Mouse (Mus musculus) liver, adult 2 months (tissue): ENCODE results near the gene Cnn2. TPM values are rescaled to one million over a fixed set of nuclear protein-coding genes. Genes with fewer than 3 reads are reported as not detected.

Experiments used
- DNase-seq: peaks from one replicate; pipeline ENCODE4 v3.0.0-alpha.2; 2011; ENCODE audit warnings: low read depth, low spot score; ENCODE audit errors: extremely low read depth
- H3K27ac ChIP-seq: fragments of 200-500 bp; replicated peaks from 2 replicates; pipeline ENCODE4 v1.5.1; 2012; ENCODE audit warnings: low read depth, mild to moderate bottlenecking, control low read depth, inconsistent platforms, low read length; ENCODE audit not compliant: insufficient read depth
- H3K27me3 ChIP-seq: fragments of 200-500 bp; 2 replicates; pipeline ENCODE4 v1.6.1; 2012; ENCODE audit warnings: mild to moderate bottlenecking, moderate library complexity, low read length, inconsistent platforms; ENCODE audit not compliant: control insufficient read depth, insufficient read depth
- H3K36me3 ChIP-seq: fragments of 200-500 bp; 2 replicates; pipeline ENCODE4 v1.6.1; 2012; ENCODE audit warnings: low read length, inconsistent platforms; ENCODE audit not compliant: control insufficient read depth, insufficient read depth
- H3K4me1 ChIP-seq: fragments of 200-500 bp; 2 replicates; pipeline ENCODE4 v1.6.1; 2011; ENCODE audit warnings: low read length; ENCODE audit not compliant: control insufficient read depth, insufficient read depth
- H3K4me3 ChIP-seq: fragments of 200-500 bp; 2 replicates; pipeline ENCODE4 v1.5.1; 2011; ENCODE audit warnings: low read depth, mild to moderate bottlenecking, control low read depth, low read length, moderate library complexity; ENCODE audit not compliant: insufficient read depth
- H3K79me2 ChIP-seq: fragments of 200-500 bp; 2 replicates; pipeline ENCODE4 v1.6.1; 2012; ENCODE audit warnings: inconsistent platforms, mild to moderate bottlenecking, low read length, moderate library complexity; ENCODE audit not compliant: control insufficient read depth, insufficient read depth
- H3K9ac ChIP-seq: fragments of 200-500 bp; 2 replicates; pipeline ENCODE4 v1.6.1; 2012; ENCODE audit warnings: low read depth, mild to moderate bottlenecking, control low read depth, inconsistent platforms, low read length
- CTCF ChIP-seq: fragments of 200-500 bp; IDR thresholded peaks from 2 replicates; pipeline ENCODE4 v1.5.1; 2011; ENCODE audit warnings: low read depth, low read length, control low read depth
- POLR2A ChIP-seq: fragments of 200-500 bp; IDR thresholded peaks from 2 replicates; pipeline ENCODE4 v1.6.1; 2011; ENCODE audit warnings: low read length, control low read depth; ENCODE audit not compliant: insufficient read depth; ENCODE audit errors: extremely low read depth
- WGBS: fragments of 180-500 bp; shearing (Covaris S2); methylation state at CpG from one replicate; pipeline ENCODE4 v1.1.7; 2018; 5-methylcytosine and 5-hydroxymethylcytosine counted together
- polyA plus RNA-seq: library from polyadenylated mRNA; depleted of rRNA; stranded (reverse); fragments of >200 nt; gene quantifications from 2 replicates; pipeline ENCODE4 v1.2.3, GENCODE M21; 2012
- total RNA-seq: library from RNA; depleted of rRNA; stranded (reverse); fragments of >200 nt; gene quantifications from 2 replicates; pipeline ENCODE4 v1.2.3, GENCODE M21; 2014

Gene Cnn2
- total and polyA plus RNA-seq, 2 experiments = 5.2 to 9.8 TPM

GRCm38 (mm10) chr10:79995636-79996035 is 7.3 kb downstream of the Cnn2 start:
- DNase-seq = no peak
- Histone ChIP-seq H3K27me3 (no peaks in the 10 kb centered on the region), H3K4me3 (no peak overlapping the region), H3K36me3 (no peaks in the 10 kb centered on the region), H3K27ac (no peak overlapping the region), H3K4me1 (no peaks in the 10 kb centered on the region), H3K79me2 (no peaks in the 10 kb centered on the region), H3K9ac (no peak overlapping the region)
- 71% methylated on average over 1 of the region's 1 CpGs for WGBS
- TF ChIP-seq CTCF = no peak

DNA sequence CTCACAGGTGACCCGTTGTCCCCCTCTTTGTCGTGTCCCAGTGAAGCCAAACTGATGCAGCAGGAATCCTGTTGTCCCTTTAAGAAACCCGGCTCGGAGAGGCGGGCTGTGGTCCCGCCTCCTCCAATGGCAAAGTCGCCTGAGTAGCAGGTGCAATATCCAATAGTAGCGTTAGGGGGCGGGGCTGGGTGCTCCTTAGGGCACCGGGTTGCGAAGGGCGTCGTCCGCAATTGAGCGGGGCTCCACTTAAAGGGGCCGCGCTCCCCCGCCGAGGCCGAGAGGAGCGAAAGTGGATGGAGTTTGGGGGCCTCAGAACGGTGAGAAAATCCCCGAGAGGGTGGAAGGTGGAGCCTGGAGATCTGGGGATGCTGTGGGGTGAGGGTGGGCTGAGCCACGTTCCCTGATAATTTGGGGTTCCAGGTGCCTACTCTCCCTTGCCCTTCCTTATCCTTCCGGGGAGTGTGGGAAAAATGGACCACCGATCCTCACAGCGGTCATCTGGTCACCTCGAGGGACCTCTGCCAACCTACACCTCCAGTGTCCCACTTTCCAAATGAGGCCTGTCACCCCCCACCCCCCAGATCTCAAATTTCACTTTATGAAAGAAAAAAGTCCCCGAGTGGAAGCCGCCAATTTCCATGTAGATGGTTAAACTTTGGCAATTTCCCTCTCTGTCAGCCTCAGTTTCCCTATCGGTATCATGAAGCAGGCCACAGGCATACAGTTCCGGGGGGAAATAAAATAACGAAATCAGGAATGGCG is 8.1 kb downstream of the Cnn2 start, which contains the start of gene Abca7:
TSS of gene Abca7 (plus strand) at position 223 of the 762 bp plus-strand sequence.
- Histone ChIP-seq H3K36me3 (no peaks in the 10 kb centered on the region), H3K4me1 (no peaks in the 10 kb centered on the region), H3K79me2 (no peaks in the 10 kb centered on the region), H3K27me3 (no peaks in the 10 kb centered on the region), H3K9ac (peak within 1 kb of the TSS; percentile 68), H3K4me3 (peak within 1 kb of the TSS; percentile 66), H3K27ac (0 out of 2 replicates have a peak within 1 kb of the TSS, but pooled peaks have one; percentile 19)
- peak; percentile 79 for DNase-seq
- WGBS = under 1% methylated on average over 34 of the region's 34 CpGs
- no peak for TF ChIP-seq POLR2A

DNA sequence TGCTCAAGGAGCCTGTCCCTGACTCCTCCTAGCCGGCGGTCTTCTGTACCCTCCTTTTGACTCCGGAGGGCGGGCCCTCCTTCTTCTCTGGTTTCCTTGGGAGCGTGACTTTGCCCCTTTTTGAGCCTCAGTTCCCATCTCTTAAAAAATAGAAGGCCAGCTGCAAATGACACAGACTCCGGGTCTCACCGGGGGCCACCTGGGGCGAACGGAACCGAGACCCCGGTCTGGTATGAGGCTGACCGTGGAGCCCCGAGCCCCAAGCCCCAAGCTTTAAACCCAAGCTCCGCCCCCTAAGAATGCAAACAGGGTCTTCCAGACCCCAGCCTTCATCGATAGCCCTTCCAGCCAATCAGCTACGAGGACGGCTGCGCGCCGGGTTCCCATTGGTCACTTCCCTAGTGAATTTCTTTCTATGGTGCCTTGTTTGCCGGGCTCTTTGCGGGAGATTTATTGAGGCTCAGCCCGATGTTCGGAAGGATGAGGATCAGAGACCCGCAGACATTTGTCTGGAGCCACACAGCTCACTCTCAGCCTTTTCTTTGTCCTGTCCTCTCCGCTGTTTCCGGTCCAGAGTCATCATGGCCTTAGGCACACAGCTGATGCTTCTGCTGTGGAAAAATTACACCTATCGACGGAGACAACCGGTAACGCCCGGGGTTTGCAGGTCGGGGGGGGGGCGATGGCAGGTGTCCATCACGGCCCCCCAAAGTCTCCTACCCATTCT is 8.8 kb downstream of the Cnn2 start:
- TF ChIP-seq CTCF (no peak), POLR2A (no peak)
- Histone ChIP-seq H3K9ac (peak overlapping the region; percentile 68; the same call in 1 of the 2 replicates), H3K27ac (no peak overlapping the region), H3K4me3 (peak overlapping the region; percentile 66), H3K79me2 (no peaks in the 10 kb centered on the region), H3K4me1 (no peaks in the 10 kb centered on the region), H3K36me3 (no peaks in the 10 kb centered on the region), H3K27me3 (no peaks in the 10 kb centered on the region)
- no peak for DNase-seq
- 2% methylated on average over 35 of the region's 35 CpGs for WGBS

DNA sequence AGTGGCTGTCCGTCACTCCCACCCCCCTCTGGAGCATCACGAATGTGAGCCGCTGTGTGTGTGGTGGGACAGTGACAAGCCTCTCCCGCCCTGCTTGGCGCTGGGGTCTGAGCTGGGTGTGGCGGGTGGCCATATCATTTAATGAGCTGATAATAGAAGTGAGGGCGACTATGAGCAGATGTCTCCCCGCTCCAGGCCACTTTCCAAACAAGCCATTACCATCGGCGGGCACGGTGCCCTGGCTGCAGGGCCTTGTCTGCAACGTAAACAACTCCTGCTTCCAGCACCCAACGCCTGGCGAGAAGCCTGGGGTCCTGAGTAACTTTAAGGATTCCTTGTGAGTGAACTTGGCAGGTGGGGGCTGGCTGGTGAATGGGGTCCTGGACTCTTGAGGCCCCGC is 9.4 kb downstream of the Cnn2 start:
- Histone ChIP-seq H3K4me1 (no peaks in the 10 kb centered on the region), H3K27me3 (no peaks in the 10 kb centered on the region), H3K27ac (no peak overlapping the region), H3K36me3 (no peaks in the 10 kb centered on the region), H3K9ac (no peak overlapping the region), H3K4me3 (no peak overlapping the region), H3K79me2 (no peaks in the 10 kb centered on the region)
- TF ChIP-seq CTCF = no peak
- TF ChIP-seq POLR2A = no peak
- DNase-seq = no peak
- 28% methylated on average over 15 of the region's 15 CpGs for WGBS

DNA sequence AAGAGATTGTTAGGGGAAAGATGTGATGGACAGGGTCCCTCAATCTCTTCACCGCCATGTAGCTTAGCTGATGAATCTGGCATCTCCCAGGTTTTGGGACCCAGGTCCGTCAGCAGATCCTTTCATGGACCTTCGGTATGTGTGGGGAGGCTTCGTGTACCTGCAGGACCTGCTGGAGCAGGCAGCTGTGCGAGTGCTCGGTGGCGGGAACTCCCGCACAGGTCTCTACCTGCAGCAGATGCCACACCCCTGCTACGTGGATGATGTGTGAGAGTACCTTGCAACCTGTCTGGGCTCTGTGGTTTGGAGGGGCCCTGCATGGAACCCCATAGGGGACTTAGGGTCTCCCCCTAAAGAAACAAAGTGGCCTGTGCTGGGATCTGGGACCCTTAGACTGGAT is 13.6 kb downstream of the Cnn2 start:
- no peak for DNase-seq
- Histone ChIP-seq H3K9ac (no peak overlapping the region), H3K27me3 (no peaks in the 10 kb centered on the region), H3K4me1 (no peaks in the 10 kb centered on the region), H3K4me3 (no peak overlapping the region), H3K79me2 (no peaks in the 10 kb centered on the region), H3K36me3 (no peaks in the 10 kb centered on the region), H3K27ac (no peak overlapping the region)
- 82% methylated on average over 9 of the region's 9 CpGs for WGBS
- TF ChIP-seq POLR2A (no peak), CTCF (no peak)

DNA sequence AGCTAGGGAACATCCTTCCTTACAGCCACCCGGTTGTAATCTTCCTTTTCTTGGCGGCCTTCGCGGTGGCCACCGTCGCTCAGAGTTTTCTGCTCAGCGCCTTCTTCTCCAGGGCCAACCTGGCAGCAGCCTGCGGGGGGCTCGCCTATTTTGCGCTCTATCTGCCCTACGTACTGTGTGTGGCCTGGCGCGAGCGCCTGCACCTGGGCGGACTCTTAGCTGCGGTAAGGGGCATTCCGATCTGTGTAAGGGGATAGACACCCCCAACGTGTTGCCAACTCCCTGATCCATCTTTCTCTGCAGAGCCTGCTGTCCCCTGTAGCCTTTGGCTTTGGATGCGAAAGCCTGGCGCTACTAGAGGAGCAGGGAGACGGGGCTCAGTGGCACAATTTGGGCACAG is 14.4 kb downstream of the Cnn2 start:
- DNase-seq = no peak
- Histone ChIP-seq H3K4me3 (no peak overlapping the region), H3K9ac (no peak overlapping the region), H3K27me3 (no peaks in the 10 kb centered on the region), H3K79me2 (no peaks in the 10 kb centered on the region), H3K4me1 (no peaks in the 10 kb centered on the region), H3K36me3 (no peaks in the 10 kb centered on the region), H3K27ac (no peak overlapping the region; the same call in 1 of the 2 replicates)
- 45% methylated on average over 21 of the region's 21 CpGs for WGBS
- TF ChIP-seq POLR2A (no peak), CTCF (no peak)
